Mouse (Mus musculus): ENCODE measurements around the gene Phlda1. TPM values are rescaled to one million over a fixed set of nuclear protein-coding genes. Genes with fewer than 3 reads are reported as not detected.
"Not testable (repeated sequence)": the region's sequence is repeated elsewhere in the genome, so short reads cannot be mapped to it uniquely, and the experiment has no call there.

Phlda1 gene
- polyA plus RNA-seq, 1 experiment, result 23.2 TPM

DNA sequence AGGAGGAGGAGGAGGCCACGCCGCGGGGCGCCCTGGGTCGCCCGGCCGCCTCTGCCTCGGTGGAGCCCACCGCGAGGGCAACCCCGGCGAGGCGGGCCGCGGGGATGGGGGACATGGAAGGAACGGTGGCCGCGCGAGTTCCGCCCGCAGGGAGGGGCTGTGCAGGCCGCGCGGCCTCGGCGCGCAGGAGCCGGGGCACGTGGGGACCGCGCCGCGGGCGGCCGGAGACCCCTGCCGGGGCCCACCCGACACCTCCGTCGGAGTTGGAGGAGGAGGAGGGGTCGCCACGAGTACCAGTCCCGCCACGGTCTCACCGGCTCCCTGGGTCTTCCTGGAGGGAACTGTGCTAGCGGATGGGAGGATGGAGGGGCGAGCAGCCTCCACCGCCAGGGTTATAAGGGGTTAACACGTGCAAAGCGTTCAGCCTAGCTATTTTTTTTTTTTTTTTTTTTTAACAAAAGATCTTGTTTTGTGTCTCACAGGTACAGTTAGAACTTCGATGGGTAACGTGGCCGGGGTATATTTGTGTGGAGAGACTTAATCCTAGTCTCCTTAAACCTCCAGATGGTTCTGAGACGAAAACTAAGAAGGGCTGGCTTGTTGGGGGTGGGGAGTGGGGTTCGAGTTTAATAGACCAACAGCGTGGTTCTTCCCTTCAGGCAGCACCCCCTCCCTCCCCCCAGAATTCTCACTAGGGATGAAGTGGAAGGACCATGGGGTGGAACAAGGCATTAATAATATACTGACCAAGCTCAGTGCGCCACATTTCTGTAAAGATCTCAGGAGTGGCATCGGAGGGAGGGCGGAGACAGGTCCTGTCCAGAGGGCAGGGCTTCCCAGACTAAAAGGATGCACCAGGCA is 32.3 kb upstream of the Phlda1 start:
- Histone ChIP-seq H3K4me1 (ENCODE audit: control insufficient read depth, insufficient read depth, low read length) (peaks cover 4% of the 10 kb centered on the region; the same call in 1 of the 2 replicates), H3K4me3 (ENCODE audit: insufficient read depth, low read length) (peak overlapping the region; percentile 53), H3K27ac (ENCODE audit: insufficient read depth, low read length) (peak overlapping the region; percentile 85)
- TF ChIP-seq POLR2A (IDR thresholded peaks at IDR 0.05; ENCODE audit: extremely low read depth, insufficient read depth, low read length) (no peak), CTCF (IDR thresholded peaks at IDR 0.05; ENCODE audit: extremely low read depth, insufficient read depth, low read length) (no peak)

DNA sequence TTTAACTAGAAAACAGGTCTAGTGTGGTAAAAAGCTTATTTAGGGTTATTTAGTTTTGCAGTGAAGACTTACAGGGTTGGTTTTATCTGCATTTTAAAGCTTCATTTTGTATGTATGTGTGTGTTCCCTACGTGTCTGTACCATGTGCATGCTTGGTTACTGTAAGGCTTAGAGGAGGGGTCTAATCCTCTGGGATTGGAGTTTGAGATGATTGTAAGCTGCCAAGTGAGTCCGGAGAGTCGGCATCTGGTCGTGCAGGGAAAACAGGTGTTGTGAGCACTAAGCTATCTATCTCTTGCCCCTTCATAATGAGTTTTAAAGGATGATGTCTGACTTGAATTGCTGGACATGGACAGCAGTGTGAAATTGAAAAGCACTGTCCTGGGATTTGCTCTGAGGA is 29.8 kb upstream of the Phlda1 start:
- H3K4me3 ChIP-seq (ENCODE audit: insufficient read depth, low read length), result peak overlapping the region; percentile 26
- no peak overlapping the region for H3K27ac ChIP-seq (ENCODE audit: insufficient read depth, low read length)
- TF ChIP-seq CTCF (IDR thresholded peaks at IDR 0.05; ENCODE audit: extremely low read depth, insufficient read depth, low read length), result no peak
- TF ChIP-seq POLR2A (IDR thresholded peaks at IDR 0.05; ENCODE audit: extremely low read depth, insufficient read depth, low read length), result no peak
- peaks cover 10% of the 10 kb centered on the region for H3K4me1 ChIP-seq (ENCODE audit: control insufficient read depth, insufficient read depth, low read length)

DNA sequence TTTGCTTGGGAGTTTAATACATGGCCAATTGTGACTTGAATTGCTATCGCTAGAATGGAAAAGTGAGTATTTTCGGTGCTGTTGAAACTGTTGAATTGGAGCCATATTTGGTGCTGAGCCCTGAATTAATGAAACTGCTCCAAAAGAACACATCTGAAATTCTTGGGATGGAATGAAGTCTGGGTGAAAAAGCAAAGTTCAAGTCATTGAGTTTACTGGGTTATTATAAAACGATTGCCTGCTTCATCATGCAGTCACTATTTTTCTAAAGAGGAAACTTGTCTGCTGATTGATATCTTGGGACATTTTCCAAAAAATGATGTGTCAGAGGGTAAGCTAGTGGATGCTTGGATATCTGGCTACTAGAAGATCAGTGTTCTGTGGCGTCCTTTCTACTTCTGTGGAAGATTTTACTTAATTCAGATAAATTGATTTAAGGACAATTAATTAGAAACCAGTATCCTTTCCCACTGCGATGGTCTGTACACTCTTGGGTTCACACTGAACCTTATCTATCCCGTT is 29.0 kb upstream of the Phlda1 start:
- Histone ChIP-seq H3K27ac (ENCODE audit: insufficient read depth, low read length) (no peak overlapping the region), H3K4me3 (ENCODE audit: insufficient read depth, low read length) (no peak overlapping the region; the same call in 1 of the 2 replicates), H3K4me1 (ENCODE audit: control insufficient read depth, insufficient read depth, low read length) (peaks cover 12% of the 10 kb centered on the region)
- TF ChIP-seq POLR2A (IDR thresholded peaks at IDR 0.05; ENCODE audit: extremely low read depth, insufficient read depth, low read length), result no peak
- no peak for TF ChIP-seq CTCF (IDR thresholded peaks at IDR 0.05; ENCODE audit: extremely low read depth, insufficient read depth, low read length)

DNA sequence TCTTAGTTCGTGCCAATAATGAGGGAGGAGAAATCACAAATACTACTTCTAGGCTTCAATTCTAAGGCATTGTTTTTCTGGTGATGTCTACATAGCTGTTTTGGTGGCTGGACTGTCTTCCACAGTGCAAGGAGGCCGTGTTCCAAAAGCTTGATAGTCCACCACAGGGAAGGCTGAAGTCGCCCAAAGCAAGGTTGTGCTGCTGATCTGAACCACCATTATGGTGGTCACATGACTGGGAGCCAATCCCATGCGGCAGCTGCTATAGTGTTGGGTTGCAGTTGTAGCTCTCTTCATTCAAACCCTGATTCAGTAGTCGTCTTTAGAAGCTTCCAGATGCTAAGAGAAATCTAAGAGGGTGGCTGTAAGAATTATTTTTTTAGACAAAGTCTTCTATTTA is 26.5 kb upstream of the Phlda1 start:
- Histone ChIP-seq H3K4me1 (ENCODE audit: control insufficient read depth, insufficient read depth, low read length) (peaks cover 12% of the 10 kb centered on the region), H3K27ac (ENCODE audit: insufficient read depth, low read length) (no peak overlapping the region), H3K4me3 (ENCODE audit: insufficient read depth, low read length) (no peak overlapping the region)
- TF ChIP-seq CTCF (IDR thresholded peaks at IDR 0.05; ENCODE audit: extremely low read depth, insufficient read depth, low read length) (no peak), POLR2A (IDR thresholded peaks at IDR 0.05; ENCODE audit: extremely low read depth, insufficient read depth, low read length) (no peak)

DNA sequence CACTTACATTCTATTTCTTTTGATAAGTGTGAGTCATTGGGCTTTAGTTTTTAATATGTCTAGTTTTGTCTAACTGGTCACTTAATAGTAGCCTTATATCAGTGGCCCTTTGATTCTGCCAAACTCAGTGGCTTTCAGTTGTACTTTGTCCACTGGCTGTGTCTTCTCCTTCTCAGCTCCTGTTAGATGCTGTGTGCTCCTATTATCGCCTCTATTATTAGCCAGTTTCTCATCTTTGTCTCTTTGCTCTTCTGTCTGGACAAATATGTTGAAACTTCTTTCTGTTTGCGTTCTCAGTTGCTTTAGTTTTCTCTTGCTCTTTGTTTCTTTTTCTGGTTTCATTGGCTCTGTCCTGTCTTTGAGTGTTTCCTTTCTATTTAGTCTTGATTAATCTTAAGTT is 23.4 kb upstream of the Phlda1 start:
- Histone ChIP-seq H3K27ac (ENCODE audit: insufficient read depth, low read length) (no peak overlapping the region), H3K4me1 (ENCODE audit: control insufficient read depth, insufficient read depth, low read length) (peaks cover 9% of the 10 kb centered on the region), H3K4me3 (ENCODE audit: insufficient read depth, low read length) (no peak overlapping the region)
- TF ChIP-seq POLR2A (IDR thresholded peaks at IDR 0.05; ENCODE audit: extremely low read depth, insufficient read depth, low read length) (no peak), CTCF (IDR thresholded peaks at IDR 0.05; ENCODE audit: extremely low read depth, insufficient read depth, low read length) (no peak)

DNA sequence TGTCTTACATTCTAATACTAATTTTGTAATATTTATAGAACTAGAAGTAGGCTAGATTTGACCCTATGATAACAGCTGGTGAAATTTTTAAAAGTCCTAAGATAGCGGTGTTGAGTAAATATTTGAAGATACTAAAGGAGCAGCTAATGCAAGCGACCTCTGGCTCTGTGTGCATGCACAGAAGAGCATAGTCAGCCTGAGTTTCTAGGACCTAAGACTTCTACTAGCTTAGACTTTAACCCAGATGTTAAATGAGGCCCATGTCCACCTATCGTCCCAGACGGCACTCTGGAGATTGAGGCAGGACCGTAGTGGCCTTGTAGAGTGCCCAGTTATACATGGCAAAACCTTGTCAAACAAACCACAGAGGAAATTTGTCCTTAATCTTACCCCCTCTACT is 22.0 kb upstream of the Phlda1 start:
- no peak for TF ChIP-seq POLR2A (IDR thresholded peaks at IDR 0.05; ENCODE audit: extremely low read depth, insufficient read depth, low read length)
- no peak for TF ChIP-seq CTCF (IDR thresholded peaks at IDR 0.05; ENCODE audit: extremely low read depth, insufficient read depth, low read length)
- Histone ChIP-seq H3K27ac (ENCODE audit: insufficient read depth, low read length) (no peak overlapping the region), H3K4me3 (ENCODE audit: insufficient read depth, low read length) (no peak overlapping the region), H3K4me1 (ENCODE audit: control insufficient read depth, insufficient read depth, low read length) (peaks cover 9% of the 10 kb centered on the region)

DNA sequence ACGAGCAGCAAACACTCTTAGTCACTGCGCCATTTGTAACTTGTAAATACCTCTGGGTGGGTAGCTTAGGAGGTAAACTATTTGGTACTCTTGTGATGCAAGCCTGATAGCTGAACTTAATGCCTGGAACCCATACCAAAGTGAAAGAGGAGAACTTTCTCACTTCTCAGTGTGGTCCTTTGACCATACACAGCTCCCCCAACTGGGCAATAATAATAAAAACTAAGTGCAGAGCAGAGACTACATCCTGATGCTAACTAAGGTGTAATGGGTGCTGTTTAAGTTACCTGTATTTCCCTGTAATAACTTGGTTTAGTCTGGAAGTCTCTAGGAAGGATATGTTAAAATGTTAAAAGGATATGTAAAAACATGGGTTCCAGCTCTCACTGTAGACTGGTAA is 17.3 kb upstream of the Phlda1 start:
- Histone ChIP-seq H3K27ac (ENCODE audit: insufficient read depth, low read length) (no peak overlapping the region), H3K4me1 (ENCODE audit: control insufficient read depth, insufficient read depth, low read length) (peaks cover 2% of the 10 kb centered on the region; the same call in 1 of the 2 replicates), H3K4me3 (ENCODE audit: insufficient read depth, low read length) (no peak overlapping the region)
- TF ChIP-seq POLR2A (IDR thresholded peaks at IDR 0.05; ENCODE audit: extremely low read depth, insufficient read depth, low read length) (no peak), CTCF (IDR thresholded peaks at IDR 0.05; ENCODE audit: extremely low read depth, insufficient read depth, low read length) (no peak)

DNA sequence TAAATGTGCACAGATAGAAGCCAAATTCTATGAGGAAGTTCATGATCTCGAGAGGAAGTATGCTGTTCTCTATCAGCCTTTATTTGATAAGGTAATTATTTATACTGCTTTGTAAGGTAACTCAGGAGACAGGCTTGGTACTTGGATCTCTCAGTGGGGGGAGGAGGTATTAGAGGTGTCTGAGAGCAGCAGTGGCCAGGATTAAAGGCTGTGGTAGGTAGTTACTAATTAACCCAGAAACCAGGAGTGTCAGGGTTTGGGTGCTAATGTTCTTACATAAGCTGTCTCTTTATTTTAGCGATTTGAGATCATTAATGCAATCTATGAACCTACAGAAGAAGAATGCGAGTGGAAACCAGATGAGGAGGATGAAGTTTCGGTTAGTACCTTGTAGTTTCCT is 16.0 kb upstream of the Phlda1 start:
- not testable (repeated sequence) for H3K27ac ChIP-seq (ENCODE audit: insufficient read depth, low read length); H3K4me1 ChIP-seq (ENCODE audit: control insufficient read depth, insufficient read depth, low read length); H3K4me3 ChIP-seq (ENCODE audit: insufficient read depth, low read length)

DNA sequence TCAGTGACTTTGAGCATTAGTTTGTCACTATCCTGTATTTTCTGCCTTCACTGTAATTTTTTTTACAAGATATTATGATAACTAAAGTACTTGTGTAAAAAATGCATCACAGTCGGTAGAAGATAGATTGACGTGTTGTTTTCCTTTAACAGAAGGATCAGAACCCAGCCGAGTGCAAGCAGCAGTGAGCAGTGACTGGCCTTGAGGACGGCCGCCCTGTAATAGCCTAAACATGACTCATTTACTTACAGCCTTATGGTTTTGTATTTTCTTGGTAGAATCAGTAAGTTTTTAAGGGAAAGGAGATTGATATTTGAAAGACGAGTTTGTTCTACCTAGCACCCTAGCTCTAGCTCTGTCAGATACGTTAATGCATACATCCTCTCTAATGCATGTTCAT is 10.2 kb upstream of the Phlda1 start:
- TF ChIP-seq CTCF (IDR thresholded peaks at IDR 0.05; ENCODE audit: extremely low read depth, insufficient read depth, low read length), result no peak
- no peak for TF ChIP-seq POLR2A (IDR thresholded peaks at IDR 0.05; ENCODE audit: extremely low read depth, insufficient read depth, low read length)
- no peaks in the 10 kb centered on the region for H3K4me1 ChIP-seq (ENCODE audit: control insufficient read depth, insufficient read depth, low read length)

DNA sequence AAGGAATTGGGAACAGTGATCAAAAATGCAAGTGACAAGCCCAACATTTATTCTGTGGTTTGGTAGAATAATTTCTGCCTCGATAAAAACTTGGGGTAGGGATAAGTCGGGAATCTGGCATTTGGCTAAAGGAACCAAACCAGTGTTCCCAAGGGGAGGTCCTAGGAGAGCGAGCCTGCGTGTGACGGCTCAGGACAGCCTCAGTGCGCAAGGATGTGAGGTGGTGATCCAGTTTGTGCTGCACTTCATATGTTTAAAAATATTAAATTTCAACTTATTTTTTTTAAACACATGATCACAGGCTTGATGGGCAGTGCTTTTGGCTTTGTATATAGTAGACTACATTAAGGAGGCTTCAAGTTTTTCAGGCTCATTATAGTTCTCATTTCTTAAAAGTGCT is 6.2 kb upstream of the Phlda1 start:
- Histone ChIP-seq H3K4me1 (ENCODE audit: control insufficient read depth, insufficient read depth, low read length) (no peaks in the 10 kb centered on the region), H3K4me3 (ENCODE audit: insufficient read depth, low read length) (no peak overlapping the region), H3K27ac (ENCODE audit: insufficient read depth, low read length) (no peak overlapping the region)
- no peak for TF ChIP-seq POLR2A (IDR thresholded peaks at IDR 0.05; ENCODE audit: extremely low read depth, insufficient read depth, low read length)
- TF ChIP-seq CTCF (IDR thresholded peaks at IDR 0.05; ENCODE audit: extremely low read depth, insufficient read depth, low read length), result no peak

More for the DNA sequence above, 10.2 kb upstream of the Phlda1 start:
- no peak overlapping the region for H3K4me3 ChIP-seq (ENCODE audit: insufficient read depth, low read length)
- H3K27ac ChIP-seq (ENCODE audit: insufficient read depth, low read length), result no peak overlapping the region
